Mouse (Mus musculus) lung, adult 2 months (tissue): ENCODE results near the gene Prcp. TPM values are rescaled to one million over a fixed set of nuclear protein-coding genes. Genes with fewer than 3 reads are reported as not detected.

Experiments used
- DNase-seq: peaks from one replicate; pipeline ENCODE4 v3.0.0; 2022
- H3K4me1 ChIP-seq: fragments of 200-500 bp; 2 replicates; pipeline ENCODE4 v1.6.1; 2011; ENCODE audit warnings: low read length; ENCODE audit not compliant: control insufficient read depth, insufficient read depth
- H3K4me3 ChIP-seq: fragments of 200-500 bp; replicated peaks from 2 replicates; pipeline ENCODE3; 2011; ENCODE audit warnings: low read depth, mild to moderate bottlenecking, control low read depth, low read length; ENCODE audit errors: extremely low read depth
- CTCF ChIP-seq: fragments of 200-500 bp; IDR thresholded peaks from 2 replicates; pipeline ENCODE4 v1.5.1; 2011; ENCODE audit warnings: mild to moderate bottlenecking, low read length, control low read depth; ENCODE audit not compliant: insufficient read depth
- POLR2A ChIP-seq: fragments of 200-500 bp; IDR thresholded peaks from 2 replicates; pipeline ENCODE4 v1.6.1; 2011; ENCODE audit warnings: low read depth, mild to moderate bottlenecking, control low read depth, low read length, borderline replicate concordance; ENCODE audit errors: extremely low read depth
- WGBS: fragments of 180-500 bp; shearing (Covaris S2); methylation state at CpG from one replicate; pipeline ENCODE4 v1.1.7; 2018; 5-methylcytosine and 5-hydroxymethylcytosine counted together
- polyA plus RNA-seq: library from polyadenylated mRNA; depleted of rRNA; stranded (reverse); fragments of >200 nt; gene quantifications from 2 replicates; pipeline ENCODE4 v1.2.3, GENCODE M21; 2012

Gene Prcp
- polyA plus RNA-seq, 1 experiment: 32.5 TPM

DNA sequence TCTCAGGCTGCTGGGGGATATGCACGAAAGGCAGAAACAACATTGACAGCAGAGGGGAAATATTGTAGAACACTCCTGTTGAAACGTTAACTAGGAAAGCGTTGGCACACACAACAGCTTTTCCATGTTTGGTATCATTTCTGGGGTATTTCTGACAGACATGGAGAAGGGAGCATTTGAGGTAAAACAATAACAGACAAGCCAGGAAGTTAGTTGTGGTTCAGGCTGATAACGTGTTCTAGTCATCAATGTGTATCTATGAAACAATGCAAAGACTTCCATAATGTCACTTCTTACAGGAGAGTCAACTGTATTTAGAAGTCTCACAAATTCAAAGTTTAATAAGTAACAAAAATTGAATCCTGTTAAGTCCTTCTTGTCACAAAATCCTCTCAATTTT is 2.7 kb upstream of the Prcp start:
- peaks cover 2% of the 10 kb centered on the region; the same call in 1 of the 2 replicates for H3K4me1 ChIP-seq
- no peak for DNase-seq
- TF ChIP-seq POLR2A: no peak
- no peak for TF ChIP-seq CTCF
- 73% methylated on average over 4 of the region's 4 CpGs for WGBS
- no peak overlapping the region for H3K4me3 ChIP-seq

DNA sequence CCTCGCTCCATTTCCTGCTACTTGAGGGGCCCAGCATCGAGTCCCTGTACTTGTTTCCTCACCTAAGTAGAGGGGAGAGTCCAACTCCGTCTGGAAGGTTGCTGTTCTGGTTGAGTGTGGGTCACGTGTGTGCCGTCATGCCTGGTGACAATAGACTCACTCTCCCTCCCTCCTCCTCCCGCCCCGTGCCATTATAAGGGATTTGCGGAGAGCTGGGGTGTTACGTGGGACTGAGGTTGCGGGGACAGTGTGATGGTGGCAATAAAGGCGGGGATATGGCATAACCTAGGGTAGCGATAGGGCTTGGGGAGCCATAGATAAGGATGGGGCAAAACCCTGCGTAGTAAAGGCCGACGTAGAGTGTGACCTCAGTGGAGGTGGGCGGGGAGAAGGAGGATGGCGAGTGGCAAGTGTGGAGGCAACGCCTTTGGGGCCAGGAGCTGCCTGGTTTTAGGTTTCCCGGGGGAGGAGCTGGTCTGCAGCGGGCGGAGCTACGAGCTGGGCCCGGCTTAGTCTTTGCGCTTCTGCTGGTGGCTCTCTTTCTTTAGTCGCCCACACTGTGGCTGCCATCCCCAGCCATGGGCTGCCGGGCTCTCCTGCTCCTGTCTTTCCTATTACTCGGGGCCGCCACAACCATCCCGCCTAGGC is 615 bp downstream of the Prcp start:
- peak overlapping the region; percentile 92 for H3K4me3 ChIP-seq
- H3K4me1 ChIP-seq: peaks cover 6% of the 10 kb centered on the region
- peak; percentile 84; the same call in 1 of the 2 replicates for TF ChIP-seq POLR2A
- TF ChIP-seq CTCF: no peak
- DNase-seq: peak; percentile 91
- WGBS: under 1% methylated on average over 29 of the region's 29 CpGs

DNA sequence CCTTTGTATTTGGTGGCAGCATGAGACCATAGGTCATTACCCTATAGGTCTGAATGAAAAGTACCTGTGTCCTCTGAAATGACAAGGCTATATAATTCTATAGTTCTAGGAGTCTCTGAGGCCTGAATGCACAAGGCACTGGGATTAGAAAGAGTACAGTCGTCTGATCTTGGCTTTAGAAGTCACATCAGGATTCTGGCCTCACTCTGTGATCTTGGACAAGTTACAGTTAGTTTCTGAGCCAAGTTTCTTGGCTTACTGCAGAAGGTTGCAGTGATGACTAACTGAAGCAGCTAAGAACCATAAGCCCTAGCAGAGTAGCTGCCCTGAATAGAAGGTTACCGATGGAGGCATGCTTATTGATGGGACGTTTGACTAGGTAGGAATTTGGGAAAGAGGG is 1.8 kb downstream of the Prcp start:
- peaks cover 6% of the 10 kb centered on the region for H3K4me1 ChIP-seq
- DNase-seq: no peak
- WGBS: 16% methylated on average over 3 of the region's 3 CpGs
- no peak overlapping the region for H3K4me3 ChIP-seq
- no peak for TF ChIP-seq POLR2A
- no peak for TF ChIP-seq CTCF

DNA sequence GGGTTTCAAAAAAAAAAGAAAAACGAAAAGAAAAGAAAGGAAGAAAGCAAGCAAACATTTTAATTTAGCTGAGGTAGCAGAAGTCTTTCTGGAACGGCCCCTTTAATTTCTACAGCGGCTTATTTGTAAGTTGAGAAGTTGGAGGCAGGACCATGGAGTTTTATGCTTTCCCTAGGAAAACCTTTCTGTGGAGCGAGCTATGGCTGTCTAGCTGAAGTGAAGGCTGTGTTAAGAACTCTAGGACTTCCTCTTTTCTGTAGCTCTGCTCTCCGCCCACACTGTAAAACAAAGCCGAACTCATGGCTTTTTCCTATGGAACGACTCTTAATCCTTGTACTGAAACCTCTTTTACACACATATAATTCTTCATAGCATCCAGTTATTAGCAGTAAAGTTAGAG is 2.3 kb downstream of the Prcp start:
- no peak overlapping the region for H3K4me3 ChIP-seq
- TF ChIP-seq POLR2A: no peak
- no peak for TF ChIP-seq CTCF
- H3K4me1 ChIP-seq: peaks cover 6% of the 10 kb centered on the region
- 11% methylated on average over 7 of the region's 7 CpGs for WGBS
- no peak for DNase-seq

DNA sequence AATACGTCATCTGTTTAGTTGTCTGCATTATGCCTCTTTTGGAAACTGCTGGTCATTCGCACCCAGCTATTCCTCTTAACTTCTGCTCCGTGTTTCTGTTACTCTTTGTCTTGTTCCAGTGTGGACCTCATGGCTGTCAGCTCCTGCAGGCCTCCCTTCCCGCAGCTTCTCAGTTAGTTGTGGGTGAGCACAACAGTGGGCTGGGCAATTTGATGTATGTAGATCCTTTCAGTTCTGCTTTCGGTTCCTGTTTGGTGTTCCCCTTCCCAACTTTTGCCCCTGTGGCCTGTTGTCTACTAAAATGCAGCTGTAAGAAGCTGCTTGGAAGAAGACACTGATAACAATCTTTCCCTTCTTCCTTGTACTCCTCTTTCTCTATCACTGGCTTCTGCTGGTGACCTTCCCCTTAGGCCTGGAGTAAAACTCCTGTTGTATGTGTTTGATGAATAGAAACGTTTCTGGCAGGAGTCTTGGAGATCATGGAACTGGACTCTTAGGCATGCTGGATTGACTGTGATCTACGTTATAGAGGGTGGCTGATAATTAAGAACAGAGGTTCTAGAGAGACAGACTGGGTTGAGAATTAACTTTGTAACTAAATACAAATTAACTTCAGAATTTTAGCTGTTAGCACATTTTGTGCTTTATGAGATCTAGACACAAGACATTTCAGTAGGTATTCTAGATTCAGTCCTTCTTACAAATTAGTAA is 4.5 kb downstream of the Prcp start:
- peaks cover 5% of the 10 kb centered on the region for H3K4me1 ChIP-seq
- DNase-seq: no peak
- 47% methylated on average over 7 of the region's 7 CpGs for WGBS
- no peak for TF ChIP-seq CTCF
- TF ChIP-seq POLR2A: peak; percentile 37; the same call in 1 of the 2 replicates
- no peak overlapping the region for H3K4me3 ChIP-seq

DNA sequence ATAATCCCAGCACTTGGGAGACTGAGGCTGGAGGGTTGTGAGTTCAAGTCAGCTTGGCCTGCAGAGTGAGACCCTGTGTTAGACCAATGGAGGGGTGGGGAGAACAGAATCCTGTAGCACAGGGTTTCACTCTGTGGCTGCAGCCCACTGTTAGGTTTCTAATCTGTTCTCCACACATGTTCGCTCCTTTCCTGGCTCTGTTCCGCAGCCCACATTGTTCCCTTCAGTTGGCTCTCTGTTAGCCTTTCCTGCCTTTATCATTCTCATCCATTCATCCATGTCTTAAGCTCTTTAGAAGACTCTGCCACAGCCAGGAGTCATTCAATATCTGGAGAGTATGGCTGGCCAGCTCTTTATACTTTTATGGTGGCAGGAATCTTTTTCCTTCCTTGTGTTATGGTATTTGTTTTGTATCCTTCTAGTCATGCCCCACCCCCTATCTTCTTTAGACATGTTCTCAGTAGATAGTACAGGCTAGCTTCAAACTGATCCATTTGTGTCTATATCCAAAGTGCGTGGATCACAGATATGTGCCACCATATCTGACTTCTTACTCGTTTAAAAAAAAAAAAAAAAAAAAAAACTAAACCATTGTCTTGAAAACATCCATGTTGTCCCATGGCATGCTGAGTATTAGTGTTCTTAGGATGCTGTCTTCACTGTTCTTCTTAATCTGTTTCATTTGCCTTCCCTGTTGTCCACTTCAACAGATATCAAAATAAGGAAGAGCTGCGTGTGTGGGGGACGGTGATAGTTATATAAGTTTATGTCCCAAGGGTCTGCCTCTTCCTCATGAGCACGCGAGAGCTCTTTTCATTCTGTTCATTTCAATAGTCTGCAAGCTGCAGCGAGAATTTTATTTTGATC is 9.8 kb downstream of the Prcp start:
- 68% methylated on average over 9 of the region's 9 CpGs for WGBS
- TF ChIP-seq POLR2A (no peak), CTCF (no peak)
- peaks cover 8% of the 10 kb centered on the region for H3K4me1 ChIP-seq
- no peak for DNase-seq
- no peak overlapping the region for H3K4me3 ChIP-seq

DNA sequence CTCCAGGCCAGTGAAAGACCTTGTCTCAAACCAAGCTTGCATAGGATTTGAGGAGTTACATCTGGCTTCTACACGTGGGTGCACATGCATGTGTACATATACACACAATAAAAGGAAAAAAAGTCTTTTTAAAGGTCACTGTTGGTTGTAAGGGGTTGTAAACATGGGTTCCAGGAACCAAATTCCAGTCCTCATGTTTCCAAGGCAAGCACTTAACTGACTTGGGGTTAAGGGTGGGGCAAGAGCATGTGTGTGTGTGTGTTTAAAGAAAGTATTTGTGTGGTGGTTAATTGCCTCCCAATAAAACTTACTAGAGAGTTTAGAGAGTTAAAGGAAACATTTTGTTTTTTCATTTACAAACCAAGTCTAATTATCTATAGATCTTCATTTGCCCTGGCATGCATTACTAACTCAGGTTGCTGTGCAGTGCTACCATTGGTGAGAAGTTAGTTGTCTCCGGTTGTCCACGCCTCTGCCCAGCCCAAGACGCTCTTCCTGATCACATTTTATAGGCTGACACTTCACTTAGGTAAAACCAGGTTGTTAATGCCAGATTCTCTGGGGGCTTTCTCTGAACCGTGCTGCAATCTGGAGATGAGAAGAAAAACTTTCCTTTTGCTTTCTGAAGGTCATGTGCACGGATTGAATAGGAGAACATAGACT is 10.9 kb downstream of the Prcp start:
- H3K4me1 ChIP-seq: peaks cover 4% of the 10 kb centered on the region
- no peak for DNase-seq
- WGBS: 73% methylated on average over 6 of the region's 6 CpGs
- TF ChIP-seq POLR2A: no peak
- no peak for TF ChIP-seq CTCF
- no peak overlapping the region for H3K4me3 ChIP-seq

DNA sequence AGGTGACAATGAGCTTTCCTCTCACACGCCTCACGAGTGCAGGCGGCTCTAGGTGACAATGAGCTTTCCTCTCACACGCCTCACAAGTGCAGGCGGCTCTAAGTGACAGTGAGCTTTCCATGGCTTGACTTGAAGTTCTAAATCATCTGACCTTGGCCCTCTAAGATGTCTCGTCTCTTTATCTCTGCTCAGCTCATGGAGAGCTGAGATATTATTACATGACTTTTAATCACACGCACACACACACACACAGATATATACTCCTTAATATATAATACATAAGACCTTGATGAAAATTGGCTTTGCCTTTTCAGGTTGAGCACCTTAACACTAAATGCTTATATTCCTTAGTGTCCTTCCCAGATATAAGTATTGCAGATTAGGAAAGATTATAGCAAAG is 12.5 kb downstream of the Prcp start:
- TF ChIP-seq CTCF: no peak
- no peak for TF ChIP-seq POLR2A
- H3K4me3 ChIP-seq: no peak overlapping the region
- peaks cover 10% of the 10 kb centered on the region for H3K4me1 ChIP-seq
- DNase-seq: no peak
- 66% methylated on average over 7 of the region's 7 CpGs for whole genome bisulfite sequencing

DNA sequence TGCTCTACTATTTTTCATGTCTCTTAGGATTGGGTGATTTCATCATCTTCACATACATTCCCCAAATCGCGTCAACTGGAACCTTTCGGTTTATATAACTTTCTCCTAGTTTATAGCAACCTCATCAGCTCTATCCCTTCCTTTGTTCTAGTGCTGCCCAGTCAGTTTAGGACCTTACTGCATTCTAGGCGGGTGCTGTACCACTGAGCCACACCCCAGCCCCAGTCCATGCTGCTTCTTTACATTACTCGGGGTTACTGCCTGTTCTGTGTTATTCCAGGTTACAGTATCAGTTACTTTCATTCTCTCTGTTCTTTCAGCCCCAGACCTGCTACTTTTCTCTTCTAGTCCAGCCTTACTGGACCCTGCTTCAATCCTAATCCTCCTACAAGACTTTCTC is 13.0 kb downstream of the Prcp start:
- 80% methylated on average over 5 of the region's 5 CpGs for WGBS
- no peak for DNase-seq
- Histone ChIP-seq H3K4me3 (no peak overlapping the region), H3K4me1 (peaks cover 10% of the 10 kb centered on the region)
- TF ChIP-seq POLR2A (no peak), CTCF (no peak)
